In genomic region chr11:93884068-93884467, GRCm38 (mm10) we compare ENCODE assay signal across 9 mouse cellular contexts. TPM values are rescaled to one million over a fixed set of nuclear protein-coding genes. Genes with fewer than 3 reads are reported as not detected.
DNase-seq lines count a peak whose midpoint lies in the region; ATAC-seq and TF ChIP-seq lines count a peak whose summit lies in the region.
"Had no signal": no experiment of that assay in that cellular context is flagged by ENCODE, and none has a peak within 500 bp of the region (broad histone marks: within the 10 kb centered on the region; RNA-seq: fewer than 3 reads in every experiment).

No protein-coding gene starts in this region.

- 88% methylated on average over 4 of the region's 4 CpGs for WGBS in forebrain, embryonic 14.5 days
- WGBS in liver, embryonic 16.5 days (ENCODE audit: insufficient replicate concordance) = 82% methylated on average over 4 of the region's 4 CpGs

- no peak for ATAC-seq in forebrain, embryonic 14.5 days
- no peak for ATAC-seq in liver, embryonic 16.5 days (ENCODE audit: low read depth)
- ATAC-seq in granulocyte monocyte progenitor cell, adult 5-6 weeks (replicated peaks; ENCODE audit: poor library complexity, severe bottlenecking) = no peak

- H3K4me1 ChIP-seq in forebrain, embryonic 14.5 days (ENCODE audit: control insufficient read depth, insufficient read depth, low read length) = peaks cover 20% of the 10 kb centered on the region
- peaks cover 18% of the 10 kb centered on the region for H3K4me1 ChIP-seq in liver, embryonic 16.5 days (ENCODE audit: control insufficient read depth, low read depth, low read length)

- no peak for TF ChIP-seq CTCF in gastrocnemius, adult 2 months (IDR thresholded peaks at IDR 0.05)

- intact Hi-C loops in gastrocnemius, adult 2 months (cut with DNase I) = no loop called here

- peak overlapping the region; percentile 99; the same call in 1 of the 2 replicates for H3K27ac ChIP-seq in gastrocnemius, adult 2 months
- no peak overlapping the region; the same call in 1 of the 2 replicates for H3K27ac ChIP-seq in forebrain, embryonic 14.5 days (ENCODE audit: low read depth, low read length)
- no peak overlapping the region for H3K27ac ChIP-seq in liver, embryonic 16.5 days (ENCODE audit: low read length)

- peak overlapping the region; percentile 93 for H3K4me2 ChIP-seq in forebrain, embryonic 14.5 days (ENCODE audit: low read length)
- peak overlapping the region; percentile 94 for H3K4me2 ChIP-seq in liver, embryonic 16.5 days (ENCODE audit: low read depth, low read length)

- peak overlapping the region; percentile 79 for H3K9ac ChIP-seq in forebrain, embryonic 14.5 days (ENCODE audit: low read length)
- no peak overlapping the region; the same call in 1 of the 2 replicates for H3K9ac ChIP-seq in liver, embryonic 16.5 days (ENCODE audit: low read depth, low read length)

- peak overlapping the region; percentile 92; the same call in 1 of the 2 replicates for H3K4me3 ChIP-seq in gastrocnemius, adult 2 months
- peak overlapping the region; percentile 96 for H3K4me3 ChIP-seq in forebrain, embryonic 14.5 days (ENCODE audit: low read depth, low read length)
- H3K4me3 ChIP-seq in liver, embryonic 16.5 days (ENCODE audit: low read depth, low read length) = peak overlapping the region; percentile 97

- peaks cover 33% of the 10 kb centered on the region for H3K36me3 ChIP-seq in forebrain, embryonic 14.5 days (ENCODE audit: control insufficient read depth, insufficient read depth, low read length)
- H3K36me3 ChIP-seq in liver, embryonic 16.5 days (ENCODE audit: control insufficient read depth, insufficient read depth) = peaks cover 3% of the 10 kb centered on the region; the same call in 1 of the 2 replicates

- H3K9me3 ChIP-seq in forebrain, embryonic 14.5 days (replicated peaks; ENCODE audit: control insufficient read depth, low read length) = no peaks in the 10 kb centered on the region
- no peaks in the 10 kb centered on the region for H3K9me3 ChIP-seq in liver, embryonic 16.5 days (replicated peaks; ENCODE audit: control insufficient read depth, low read length)

- no peak for DNase-seq in gastrocnemius, adult 2 months
- no peak for DNase-seq in gastrocnemius, adult 8-10 months (ENCODE audit: low spot score in 2 of 2)
- DNase-seq in CD4-positive helper T cell, adult 2 months (ENCODE audit: low read depth, low spot score) = peak; percentile 35
- no peak for DNase-seq in forebrain, embryonic 14.5 days (ENCODE audit: low spot score)
- no peak for DNase-seq in retina, embryonic 14.5 days (ENCODE audit: low spot score)
- DNase-seq in layer of hippocampus, postnatal 36 days = no peak
- DNase-seq: thymus, postnatal 36 days had no signal

- no peaks in the 10 kb centered on the region for H3K27me3 ChIP-seq in forebrain, embryonic 14.5 days (replicated peaks; ENCODE audit: control insufficient read depth, insufficient read depth, low read length)
- no peaks in the 10 kb centered on the region for H3K27me3 ChIP-seq in liver, embryonic 16.5 days (ENCODE audit: control insufficient read depth, insufficient read depth, low read depth, low read length)

RNA-seq across cellular contexts. Expression of gene Utp18, which starts 1.5 kb away (rescaled TPM):
- total RNA-seq in gastrocnemius, adult 2 months (2021) = 1 to 10 TPM; 8.9 to 9.4 TPM
- total RNA-seq in gastrocnemius, adult 8-10 months (2022) = 10 to 100 TPM in 1 of 4 experiments, 1 to 10 TPM in 3; 7.6 to 11.1 (median 8.5) TPM
- polyA plus RNA-seq in forebrain, embryonic 14.5 days (2014; fragmentation: Nextera tagmentation; extraction: Ambion mirVana) = 34.3 and 38.8 TPM in 2 replicates
- 8.7 and 9.4 TPM in 2 replicates for polyA plus RNA-seq in liver, embryonic 16.5 days (2015; fragmentation: Nextera tagmentation; extraction: Ambion mirVana)
- total RNA-seq in granulocyte monocyte progenitor cell, adult 5-6 weeks (2014; fragmentation: Nextera tagmentation) = 19.3 and 29.2 TPM in 2 replicates
- 61.3 and 64.2 TPM in 2 replicates for total RNA-seq in granulocyte monocyte progenitor cell, adult 5-6 weeks (2017)
- total RNA-seq in layer of hippocampus, postnatal 36 days (2021) = 10 to 100 TPM; 23.6 to 26.1 TPM

RNA-seq across cellular contexts. Expression of gene Mbtd1, which starts 1.6 kb away (rescaled TPM):
- 1 to 10 TPM; 8.0 to 9.9 TPM for total RNA-seq in gastrocnemius, adult 2 months (2021)
- 10 to 100 TPM in 2 of 4 experiments, 1 to 10 TPM in 2; 8.6 to 11.0 (median 9.4) TPM for total RNA-seq in gastrocnemius, adult 8-10 months (2022)
- 25.1 and 27.2 TPM in 2 replicates for polyA plus RNA-seq in forebrain, embryonic 14.5 days (2014; fragmentation: Nextera tagmentation; extraction: Ambion mirVana)
- polyA plus RNA-seq in liver, embryonic 16.5 days (2015; fragmentation: Nextera tagmentation; extraction: Ambion mirVana) = 5.4 TPM in 2 replicates
- 58.1 and 64.8 TPM in 2 replicates for total RNA-seq in granulocyte monocyte progenitor cell, adult 5-6 weeks (2014; fragmentation: Nextera tagmentation)
- total RNA-seq in granulocyte monocyte progenitor cell, adult 5-6 weeks (2017) = 27.0 and 46.8 TPM in 2 replicates
- total RNA-seq in layer of hippocampus, postnatal 36 days (2021) = 10 to 100 TPM; 36.3 to 39.3 TPM
